Mouse (Mus musculus) forebrain, embryonic 11.5 days (tissue): ENCODE measurements around the gene Fkbp2. TPM values are rescaled to one million over a fixed set of nuclear protein-coding genes. Genes with fewer than 3 reads are reported as not detected.

Experiments
- ATAC-seq: fragments of 200-750 bp; cut with Nextera tagmentation; replicated peaks from 2 replicates; pipeline ENCODE4 v1.8.0; 2017; ENCODE audit warnings: moderate TSS enrichment; ENCODE audit not compliant: low FRiP score
- DNase-seq: peaks from one replicate; pipeline ENCODE4 v3.0.0-alpha.2; 2017; ENCODE audit warnings: low spot score
- H3K27ac ChIP-seq: fragments of 300-500 bp; sonication (generic); 2 replicates; pipeline ENCODE4 v1.5.1; 2014; ENCODE audit warnings: low read depth, low read length
- H3K27me3 ChIP-seq: fragments of 300-500 bp; sonication (generic); 2 replicates; pipeline ENCODE4 v1.6.1; 2014; ENCODE audit warnings: mild to moderate bottlenecking, low read length, mixed read lengths; ENCODE audit not compliant: control insufficient read depth, insufficient read depth
- H3K36me3 ChIP-seq: fragments of 300-500 bp; sonication (generic); 2 replicates; pipeline ENCODE4 v1.6.1; 2014; ENCODE audit warnings: mild to moderate bottlenecking, low read length, moderate library complexity, mixed read lengths; ENCODE audit not compliant: control insufficient read depth, insufficient read depth
- H3K4me1 ChIP-seq: fragments of 300-500 bp; sonication (generic); replicated peaks from 2 replicates; pipeline ENCODE4 v1.6.1; 2014; ENCODE audit warnings: low read length, mixed read lengths; ENCODE audit not compliant: control insufficient read depth, insufficient read depth
- H3K4me2 ChIP-seq: fragments of 300-500 bp; sonication (generic); 2 replicates; pipeline ENCODE4 v1.6.1; 2014; ENCODE audit warnings: low read depth, mild to moderate bottlenecking, low read length, moderate library complexity, mixed read lengths; ENCODE audit not compliant: severe bottlenecking
- H3K4me3 ChIP-seq: fragments of 300-500 bp; sonication (generic); 2 replicates; pipeline ENCODE4 v1.5.1; 2014; ENCODE audit warnings: low read depth, low read length
- H3K9ac ChIP-seq: fragments of 300-500 bp; sonication (generic); 2 replicates; pipeline ENCODE4 v1.6.1; 2014; ENCODE audit warnings: low read length
- H3K9me3 ChIP-seq: fragments of 300-500 bp; sonication (generic); 2 replicates; pipeline ENCODE4 v1.6.1; 2016; ENCODE audit warnings: low read length, mixed read lengths; ENCODE audit not compliant: control insufficient read depth
- WGBS: fragments of 180-500 bp; shearing (Covaris S2); extraction: QIAGEN DNeasy Blood & Tissue Kit; methylation state at CpG from one replicate; pipeline ENCODE4 v1.1.7; 2014; 5-methylcytosine and 5-hydroxymethylcytosine counted together
- polyA plus RNA-seq: library from polyadenylated mRNA; unstranded; fragments of >200 nt; fragmentation: Nextera tagmentation; extraction: Ambion mirVana; gene quantifications from 2 replicates; pipeline ENCODE4 v1.2.1, GENCODE M21; 2014

The Fkbp2 gene
- polyA plus RNA-seq, 1 experiment from 2014 or later: 65.4 TPM

GRCm38 (mm10) chr19:6950613-6951153 lies 29.6 kb downstream of the Fkbp2 start:
- Histone ChIP-seq H3K36me3 (no peaks in the 10 kb centered on the region; the same call in 1 of the 2 replicates), H3K9me3 (no peaks in the 10 kb centered on the region), H3K4me1 (peaks cover 8% of the 10 kb centered on the region; the same call in 1 of the 2 replicates), H3K4me3 (peak overlapping the region; percentile 60), H3K27me3 (no peaks in the 10 kb centered on the region), H3K4me2 (peak overlapping the region; percentile 96), H3K9ac (peak overlapping the region; percentile 85), H3K27ac (peak overlapping the region; percentile 97)
- WGBS: under 1% methylated on average over 28 of the region's 28 CpGs
- DNase-seq (peak; percentile 79), ATAC-seq (peak; percentile 72)

- WGBS: 65% methylated on average over 5 of the region's 5 CpGs
Measured at GRCm38 (mm10) chr19:6949951-6950350, 30.4 kb downstream of the Fkbp2 start.

GRCm38 (mm10) chr19:6949532-6949931 lies 30.8 kb downstream of the Fkbp2 start:
- 87% methylated on average over 5 of the region's 5 CpGs for WGBS
- H3K27ac ChIP-seq: no peak overlapping the region
- no peak overlapping the region for H3K4me3 ChIP-seq
- ATAC-seq (no peak), DNase-seq (no peak)
- H3K36me3 ChIP-seq: no peaks in the 10 kb centered on the region
- H3K4me2 ChIP-seq: no peak overlapping the region
- H3K9ac ChIP-seq: no peak overlapping the region; the same call in 1 of the 2 replicates
- H3K4me1 ChIP-seq: peaks cover 8% of the 10 kb centered on the region; the same call in 1 of the 2 replicates
- H3K27me3 ChIP-seq: no peaks in the 10 kb centered on the region
- H3K9me3 ChIP-seq: no peaks in the 10 kb centered on the region

More at GRCm38 (mm10) chr19:6949951-6950350, 30.4 kb downstream of the Fkbp2 start:
- peak overlapping the region; percentile 85 for H3K9ac ChIP-seq
- H3K4me3 ChIP-seq: peak overlapping the region; percentile 60
- H3K9me3 ChIP-seq: no peaks in the 10 kb centered on the region
- DNase-seq (no peak), ATAC-seq (no peak)
- H3K36me3 ChIP-seq: no peaks in the 10 kb centered on the region; the same call in 1 of the 2 replicates
- H3K4me2 ChIP-seq: peak overlapping the region; percentile 96
- H3K27ac ChIP-seq: peak overlapping the region; percentile 97
- peaks cover 8% of the 10 kb centered on the region; the same call in 1 of the 2 replicates for H3K4me1 ChIP-seq
- no peaks in the 10 kb centered on the region for H3K27me3 ChIP-seq

- no peak overlapping the region for H3K9ac ChIP-seq
Measured at GRCm38 (mm10) chr19:6948186-6948585, 32.1 kb downstream of the Fkbp2 start.

GRCm38 (mm10) chr19:6947742-6948141 lies 32.6 kb downstream of the Fkbp2 start:
- no peak overlapping the region for H3K27ac ChIP-seq
- no peak overlapping the region for H3K9ac ChIP-seq
- ATAC-seq (no peak), DNase-seq (no peak)
- H3K4me3 ChIP-seq: no peak overlapping the region
- H3K4me1 ChIP-seq: peaks cover 11% of the 10 kb centered on the region
- WGBS: 55% methylated on average over 4 of the region's 4 CpGs
- no peaks in the 10 kb centered on the region for H3K36me3 ChIP-seq
- H3K27me3 ChIP-seq: no peaks in the 10 kb centered on the region
- H3K4me2 ChIP-seq: no peak overlapping the region
- H3K9me3 ChIP-seq: no peaks in the 10 kb centered on the region

More at GRCm38 (mm10) chr19:6948186-6948585, 32.1 kb downstream of the Fkbp2 start:
- no peaks in the 10 kb centered on the region for H3K9me3 ChIP-seq
- 89% methylated on average over 4 of the region's 4 CpGs for WGBS
- no peaks in the 10 kb centered on the region for H3K36me3 ChIP-seq
- H3K27ac ChIP-seq: no peak overlapping the region
- H3K27me3 ChIP-seq: no peaks in the 10 kb centered on the region
- DNase-seq: no peak
- no peak overlapping the region for H3K4me2 ChIP-seq
- H3K4me3 ChIP-seq: no peak overlapping the region
- no peak for ATAC-seq
- peaks cover 8% of the 10 kb centered on the region; the same call in 1 of the 2 replicates for H3K4me1 ChIP-seq

GRCm38 (mm10) chr19:6943709-6944108 lies 36.6 kb downstream of the Fkbp2 start:
- Histone ChIP-seq H3K36me3 (no peaks in the 10 kb centered on the region), H3K9me3 (no peaks in the 10 kb centered on the region), H3K27ac (no peak overlapping the region), H3K9ac (no peak overlapping the region), H3K4me1 (peaks cover 15% of the 10 kb centered on the region), H3K27me3 (no peaks in the 10 kb centered on the region), H3K4me3 (no peak overlapping the region), H3K4me2 (no peak overlapping the region)
- 85% methylated on average over 6 of the region's 6 CpGs for WGBS
- DNase-seq (no peak), ATAC-seq (no peak)

GRCm38 (mm10) chr19:6942764-6943163 lies 37.5 kb downstream of the Fkbp2 start:
- peak overlapping the region; percentile 91 for H3K9ac ChIP-seq
- WGBS: 25% methylated on average over 5 of the region's 5 CpGs
- H3K27me3 ChIP-seq: no peaks in the 10 kb centered on the region
- H3K27ac ChIP-seq: peak overlapping the region; percentile 91
- H3K9me3 ChIP-seq: no peaks in the 10 kb centered on the region
- peak overlapping the region; percentile 65 for H3K4me3 ChIP-seq
- no peak for DNase-seq
- no peak for ATAC-seq
- no peaks in the 10 kb centered on the region for H3K36me3 ChIP-seq
- H3K4me1 ChIP-seq: peaks cover 15% of the 10 kb centered on the region
- peak overlapping the region; percentile 97 for H3K4me2 ChIP-seq

- Histone ChIP-seq H3K4me1 (peaks cover 15% of the 10 kb centered on the region), H3K4me2 (peak within 1 kb of the TSS; percentile 97), H3K36me3 (no peaks in the 10 kb centered on the region), H3K27me3 (no peaks in the 10 kb centered on the region), H3K9me3 (no peaks in the 10 kb centered on the region), H3K9ac (peak within 1 kb of the TSS; percentile 91), H3K27ac (peak within 1 kb of the TSS; percentile 91), H3K4me3 (peak within 1 kb of the TSS; percentile 65)
- WGBS: under 1% methylated on average over 27 of the region's 27 CpGs
- DNase-seq: peak; percentile 93
- ATAC-seq: peak; percentile 86
Measured at GRCm38 (mm10) chr19:6942249-6942691, 38.0 kb downstream of the Fkbp2 start, which contains the start of gene Gpr137. Gene Gpr137 (minus strand): TSS chr19:6942480.
